Mouse (Mus musculus): ENCODE results near the gene Nhs. TPM values are rescaled to one million over a fixed set of nuclear protein-coding genes. Genes with fewer than 3 reads are reported as not detected.
"Not testable (repeated sequence)": the region's sequence is repeated elsewhere in the genome, so short reads cannot be mapped to it uniquely, and the experiment has no call there.

The Nhs gene
- total and polyA plus RNA-seq, 2 experiments = 0.01 to 0.09 TPM

DNA sequence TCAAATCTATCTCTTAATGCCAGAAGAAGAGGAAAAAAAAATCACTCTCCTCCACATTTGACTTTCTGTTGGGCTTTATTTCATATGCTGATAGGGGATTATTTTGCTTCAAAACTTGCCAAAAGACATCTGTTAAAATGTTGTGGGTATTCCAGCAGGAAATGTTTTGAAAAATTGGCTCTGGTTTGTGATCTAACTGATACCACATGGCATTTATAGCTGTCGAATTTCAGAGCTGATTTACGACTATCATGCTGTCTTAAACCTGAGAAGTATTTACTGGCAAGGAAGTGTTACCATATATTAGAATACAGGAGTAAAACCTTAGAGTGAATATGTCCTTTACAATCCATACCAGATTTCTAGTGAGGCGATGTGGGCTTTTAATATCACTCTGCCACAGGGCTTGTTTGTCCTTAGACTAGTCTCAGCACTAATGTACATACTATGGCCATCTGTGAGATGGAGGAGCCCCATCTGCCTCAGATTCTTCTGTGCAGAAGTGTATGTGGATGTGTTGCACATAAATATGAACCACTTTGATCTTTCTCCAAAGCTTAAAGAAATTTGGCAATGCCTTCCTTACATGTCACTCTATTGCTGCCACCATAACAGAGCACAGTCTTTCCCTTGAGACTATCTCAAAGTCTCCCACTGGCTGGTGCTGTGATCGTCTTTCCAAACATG is 305.8 kb downstream of the Nhs start:
- H3K36me3 ChIP-seq (ENCODE audit: control insufficient read depth, insufficient read depth, low read length) = no peaks in the 10 kb centered on the region
- H3K9ac ChIP-seq (ENCODE audit: low read depth, low read length) = no peak overlapping the region
- H3K79me2 ChIP-seq (ENCODE audit: control insufficient read depth, insufficient read depth, low read length) = no peaks in the 10 kb centered on the region
- DNase-seq (ENCODE audit: extremely low read depth, low read depth, low spot score) = no peak
- TF ChIP-seq CTCF (IDR thresholded peaks at IDR 0.05; ENCODE audit: low read depth, low read length) = no peak
- TF ChIP-seq POLR2A (IDR thresholded peaks at IDR 0.05; ENCODE audit: extremely low read depth, insufficient read depth, low read length) = no peak
- no peak overlapping the region for H3K4me3 ChIP-seq (ENCODE audit: insufficient read depth, low read depth, low read length)
- H3K27me3 ChIP-seq (ENCODE audit: control insufficient read depth, insufficient read depth, low read length) = no peaks in the 10 kb centered on the region
- WGBS = 72% methylated on average over 4 of the region's 4 CpGs
- no peaks in the 10 kb centered on the region for H3K4me1 ChIP-seq (ENCODE audit: control insufficient read depth, insufficient read depth, low read length)
- no peak overlapping the region for H3K27ac ChIP-seq (replicated peaks; ENCODE audit: insufficient read depth, low read depth, low read length)

DNA sequence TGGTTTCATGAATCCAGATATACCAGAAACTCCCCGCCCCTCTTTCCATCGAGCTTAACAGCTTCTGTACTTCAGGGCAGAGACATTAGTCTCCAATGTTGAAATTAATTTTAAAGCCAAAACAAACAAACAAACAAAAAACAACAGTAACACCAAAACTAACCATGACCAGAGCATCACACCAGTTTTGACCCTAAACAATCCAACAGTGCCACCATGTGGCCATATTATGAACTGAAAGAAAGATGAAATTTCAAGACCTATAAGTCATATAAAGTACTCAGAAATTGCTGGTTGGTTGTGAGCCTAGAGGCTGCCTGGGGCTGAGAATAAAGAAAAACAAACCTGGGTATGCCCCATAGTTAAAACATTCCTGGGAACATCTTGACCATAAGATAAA is 333.3 kb downstream of the Nhs start:
- not testable (repeated sequence) for H3K4me3 ChIP-seq (ENCODE audit: insufficient read depth, low read depth, low read length); H3K79me2 ChIP-seq (ENCODE audit: control insufficient read depth, insufficient read depth, low read length); H3K36me3 ChIP-seq (ENCODE audit: control insufficient read depth, insufficient read depth, low read length); H3K27me3 ChIP-seq (ENCODE audit: control insufficient read depth, insufficient read depth, low read length); H3K4me1 ChIP-seq (ENCODE audit: control insufficient read depth, insufficient read depth, low read length); H3K27ac ChIP-seq (replicated peaks; ENCODE audit: insufficient read depth, low read depth, low read length); H3K9ac ChIP-seq (ENCODE audit: low read depth, low read length)
- peak; percentile 18 for DNase-seq (ENCODE audit: extremely low read depth, low read depth, low spot score)
- 11% methylated on average over 2 of the region's 2 CpGs for WGBS

DNA sequence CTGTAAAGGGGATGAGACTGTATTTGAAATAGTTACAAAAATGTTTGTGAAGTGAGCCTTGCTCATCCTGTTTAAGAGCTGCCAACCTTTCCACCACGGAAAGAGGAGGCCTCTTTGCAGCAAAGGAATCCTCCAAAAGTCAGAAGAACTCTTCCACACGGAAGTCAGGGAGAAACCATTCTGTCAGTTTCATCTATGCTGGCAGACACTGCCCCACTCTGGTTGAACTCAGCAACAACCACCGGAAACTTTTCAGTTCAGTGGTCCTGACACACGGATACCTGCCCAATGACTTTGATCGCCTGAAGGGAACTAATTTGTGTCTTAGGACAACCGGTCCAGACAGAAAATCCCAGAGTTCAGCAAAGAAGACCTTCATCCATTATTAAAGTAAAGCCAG is 369.3 kb downstream of the Nhs start:
- no peaks in the 10 kb centered on the region for H3K4me1 ChIP-seq (ENCODE audit: control insufficient read depth, insufficient read depth, low read length)
- H3K4me3 ChIP-seq (ENCODE audit: insufficient read depth, low read depth, low read length) = no peak overlapping the region
- H3K9ac ChIP-seq (ENCODE audit: low read depth, low read length) = no peak overlapping the region
- no peaks in the 10 kb centered on the region for H3K79me2 ChIP-seq (ENCODE audit: control insufficient read depth, insufficient read depth, low read length)
- H3K27me3 ChIP-seq (ENCODE audit: control insufficient read depth, insufficient read depth, low read length) = no peaks in the 10 kb centered on the region
- DNase-seq (ENCODE audit: extremely low read depth, low read depth, low spot score) = peak; percentile 2
- no peaks in the 10 kb centered on the region for H3K36me3 ChIP-seq (ENCODE audit: control insufficient read depth, insufficient read depth, low read length)
- TF ChIP-seq POLR2A (IDR thresholded peaks at IDR 0.05; ENCODE audit: extremely low read depth, insufficient read depth, low read length) (no peak), CTCF (IDR thresholded peaks at IDR 0.05; ENCODE audit: low read depth, low read length) (peak; percentile 35; the same call in 1 of the 2 replicates)
- no peak overlapping the region for H3K27ac ChIP-seq (replicated peaks; ENCODE audit: insufficient read depth, low read depth, low read length)
- 15% methylated on average over 6 of the region's 6 CpGs for WGBS
